Mouse (Mus musculus): ENCODE results near the gene Gab2. TPM values are rescaled to one million over a fixed set of nuclear protein-coding genes. Genes with fewer than 3 reads are reported as not detected.

Gab2 gene
- polyA plus RNA-seq, 1 experiment from 2014 or later: 10.6 TPM

DNA sequence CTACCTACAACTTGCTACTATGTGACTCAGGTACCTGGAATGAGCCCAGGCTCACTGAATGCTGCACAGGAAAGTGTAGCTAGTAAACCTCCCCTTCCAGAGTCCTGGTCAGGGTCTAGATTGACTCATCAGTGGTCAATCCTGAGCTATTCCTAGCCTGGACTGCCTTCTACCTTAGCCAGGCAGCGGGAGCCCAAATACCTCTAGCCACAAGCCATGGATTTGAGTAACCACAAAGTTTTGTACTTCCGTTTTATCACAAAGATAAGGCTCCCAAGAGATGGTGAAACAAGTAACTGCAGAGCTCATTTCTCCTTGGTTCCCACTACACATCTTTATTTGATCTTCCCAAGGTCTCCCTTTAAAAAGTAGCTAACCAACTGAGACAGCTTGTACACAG lies 219.5 kb downstream of the Gab2 start:
- peaks cover 54% of the 10 kb centered on the region for H3K36me3 ChIP-seq
- no peaks in the 10 kb centered on the region for H3K27me3 ChIP-seq (ENCODE audit: insufficient read depth, poor library complexity, severe bottlenecking)
- WGBS: 95% methylated on average over 2 of the region's 2 CpGs
- no peak overlapping the region for H3K4me3 ChIP-seq
- no peak for DNase-seq (ENCODE audit: low spot score)
- no peak overlapping the region for H3K27ac ChIP-seq
- H3K4me1 ChIP-seq (replicated peaks): no peaks in the 10 kb centered on the region
- H3K9me3 ChIP-seq: no peaks in the 10 kb centered on the region

- 87% methylated on average over 8 of the region's 8 CpGs for WGBS
- peak; percentile 1 for DNase-seq (ENCODE audit: low spot score)
- Histone ChIP-seq H3K9me3 (no peaks in the 10 kb centered on the region), H3K4me1 (replicated peaks) (no peaks in the 10 kb centered on the region), H3K4me3 (no peak overlapping the region), H3K27me3 (ENCODE audit: insufficient read depth, poor library complexity, severe bottlenecking) (no peaks in the 10 kb centered on the region), H3K36me3 (peaks cover 58% of the 10 kb centered on the region), H3K27ac (no peak overlapping the region)
Observed at GRCm38 (mm10) chr7:97301321-97301720, 219.9 kb downstream of the Gab2 start.

DNA sequence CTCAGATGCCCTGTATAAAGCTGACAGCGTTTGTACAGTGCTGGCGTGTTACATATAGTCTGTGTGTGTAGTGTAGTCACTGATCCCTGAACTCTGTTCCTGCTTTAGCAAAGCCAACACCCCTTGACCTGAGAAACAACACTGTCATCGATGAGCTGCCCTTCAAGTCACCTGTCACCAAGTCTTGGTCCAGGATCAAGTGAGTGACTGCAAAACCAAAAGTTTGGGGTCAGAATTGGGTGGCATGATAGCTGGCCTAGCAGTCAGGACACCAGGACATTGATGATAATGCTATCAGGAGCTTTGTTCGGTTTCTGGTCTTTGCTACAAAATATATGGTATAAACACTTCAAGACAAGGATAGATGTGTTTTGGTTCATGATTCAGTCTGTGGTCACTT lies 220.9 kb downstream of the Gab2 start:
- H3K27ac ChIP-seq: no peak overlapping the region
- H3K36me3 ChIP-seq: peaks cover 67% of the 10 kb centered on the region
- no peaks in the 10 kb centered on the region for H3K4me1 ChIP-seq (replicated peaks)
- no peak overlapping the region for H3K4me3 ChIP-seq
- H3K27me3 ChIP-seq (ENCODE audit: insufficient read depth, poor library complexity, severe bottlenecking): no peaks in the 10 kb centered on the region
- DNase-seq (ENCODE audit: low spot score): no peak
- WGBS: 90% methylated on average over 4 of the region's 4 CpGs
- H3K9me3 ChIP-seq: no peaks in the 10 kb centered on the region

DNA sequence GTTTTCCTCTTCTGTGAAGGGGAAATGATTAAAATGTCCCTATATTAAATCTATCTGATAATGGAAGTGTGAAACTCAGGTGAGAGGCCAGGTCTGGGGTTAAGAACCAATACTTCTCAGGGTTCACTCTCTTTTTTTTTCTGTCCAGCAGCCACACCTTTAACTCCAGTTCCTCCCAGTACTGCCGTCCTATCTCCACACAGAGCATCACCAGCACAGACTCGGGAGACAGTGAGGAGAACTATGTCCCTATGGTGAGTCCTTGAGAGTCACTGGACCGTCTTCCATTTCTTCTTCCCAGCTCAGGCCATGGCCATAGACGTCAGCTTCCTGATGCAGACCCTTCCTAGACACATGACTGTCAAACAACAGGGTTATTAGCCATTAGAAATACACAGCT lies 221.5 kb downstream of the Gab2 start:
- Histone ChIP-seq H3K27me3 (ENCODE audit: insufficient read depth, poor library complexity, severe bottlenecking) (no peaks in the 10 kb centered on the region), H3K4me3 (no peak overlapping the region), H3K36me3 (peaks cover 72% of the 10 kb centered on the region), H3K4me1 (replicated peaks) (no peaks in the 10 kb centered on the region), H3K27ac (no peak overlapping the region), H3K9me3 (no peaks in the 10 kb centered on the region)
- WGBS: 85% methylated on average over 4 of the region's 4 CpGs
- no peak for DNase-seq (ENCODE audit: low spot score)

- no peaks in the 10 kb centered on the region for H3K27me3 ChIP-seq (ENCODE audit: insufficient read depth, poor library complexity, severe bottlenecking)
- H3K4me3 ChIP-seq: no peak overlapping the region
- H3K9me3 ChIP-seq: no peaks in the 10 kb centered on the region
- peaks cover 78% of the 10 kb centered on the region for H3K36me3 ChIP-seq
- no peaks in the 10 kb centered on the region for H3K4me1 ChIP-seq (replicated peaks)
- 72% methylated on average over 2 of the region's 2 CpGs for WGBS
- DNase-seq (ENCODE audit: low spot score): no peak
- H3K27ac ChIP-seq: no peak overlapping the region
Observed at GRCm38 (mm10) chr7:97303614-97304013, 222.2 kb downstream of the Gab2 start.

- Histone ChIP-seq H3K9me3 (no peaks in the 10 kb centered on the region), H3K27ac (no peak overlapping the region), H3K36me3 (peaks cover 82% of the 10 kb centered on the region), H3K27me3 (ENCODE audit: insufficient read depth, poor library complexity, severe bottlenecking) (no peaks in the 10 kb centered on the region), H3K4me3 (no peak overlapping the region), H3K4me1 (replicated peaks) (no peaks in the 10 kb centered on the region)
- no peak for DNase-seq (ENCODE audit: low spot score)
Observed at GRCm38 (mm10) chr7:97304471-97304870, 223.1 kb downstream of the Gab2 start.

DNA sequence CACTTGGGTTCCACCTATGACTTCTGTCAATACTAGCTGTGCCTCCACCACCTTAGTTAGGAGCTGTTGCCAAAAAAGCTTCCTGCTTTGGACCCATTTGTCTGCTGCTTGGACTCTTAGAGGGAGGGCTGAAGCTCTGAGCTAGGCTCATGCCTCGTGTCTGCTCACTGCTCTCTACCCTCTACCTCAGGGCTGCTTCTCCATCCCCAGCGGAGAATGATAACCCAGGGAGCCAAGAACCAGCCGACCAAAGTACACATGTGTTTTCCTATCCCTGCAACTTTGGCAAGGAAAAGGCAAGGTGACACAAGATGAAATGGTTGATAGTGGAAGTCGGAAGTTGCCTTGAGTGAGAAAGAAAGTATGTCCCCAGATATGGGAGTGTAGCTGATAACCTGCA lies 223.8 kb downstream of the Gab2 start:
- Histone ChIP-seq H3K27ac (no peak overlapping the region), H3K4me3 (no peak overlapping the region), H3K4me1 (replicated peaks) (no peaks in the 10 kb centered on the region), H3K36me3 (peaks cover 89% of the 10 kb centered on the region), H3K9me3 (no peaks in the 10 kb centered on the region), H3K27me3 (ENCODE audit: insufficient read depth, poor library complexity, severe bottlenecking) (no peaks in the 10 kb centered on the region)
- WGBS: 87% methylated on average over 4 of the region's 4 CpGs
- no peak for DNase-seq (ENCODE audit: low spot score)

DNA sequence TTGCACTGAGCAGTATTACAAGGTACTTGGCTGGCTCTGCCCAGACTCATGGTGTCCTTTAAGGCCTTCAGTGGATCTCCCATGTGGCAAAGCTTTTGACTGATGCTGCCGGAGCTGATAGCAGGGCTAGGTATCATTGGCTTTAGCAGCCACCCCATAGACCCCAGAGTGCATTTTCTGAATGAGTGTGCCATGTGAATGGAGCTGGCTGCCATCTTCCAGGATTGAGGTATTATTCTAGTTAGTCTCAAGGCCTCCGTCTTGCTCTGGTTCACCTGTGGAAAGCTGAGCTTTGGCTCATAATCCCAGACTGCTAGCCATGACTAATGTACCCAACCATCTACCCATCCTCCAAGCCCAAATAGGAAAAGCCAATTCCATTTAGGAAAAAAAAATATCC lies 225.4 kb downstream of the Gab2 start:
- Histone ChIP-seq H3K27me3 (ENCODE audit: insufficient read depth, poor library complexity, severe bottlenecking) (no peaks in the 10 kb centered on the region), H3K9me3 (no peaks in the 10 kb centered on the region), H3K4me3 (no peak overlapping the region), H3K4me1 (replicated peaks) (no peaks in the 10 kb centered on the region), H3K36me3 (peaks cover 95% of the 10 kb centered on the region), H3K27ac (no peak overlapping the region)
- peak; percentile 1 for DNase-seq (ENCODE audit: low spot score)
- WGBS: 93% methylated on average over 2 of the region's 2 CpGs

GRCm38 (mm10) chr7:97307546-97307945 lies 226.2 kb downstream of the Gab2 start:
- H3K27me3 ChIP-seq (ENCODE audit: insufficient read depth, poor library complexity, severe bottlenecking): no peaks in the 10 kb centered on the region
- WGBS: 85% methylated on average over 1 of the region's 1 CpGs
- H3K27ac ChIP-seq: no peak overlapping the region
- H3K9me3 ChIP-seq: no peaks in the 10 kb centered on the region
- no peak for DNase-seq (ENCODE audit: low spot score)
- peaks cover 95% of the 10 kb centered on the region for H3K36me3 ChIP-seq
- no peak overlapping the region for H3K4me3 ChIP-seq
- H3K4me1 ChIP-seq (replicated peaks): no peaks in the 10 kb centered on the region

- Histone ChIP-seq H3K27me3 (ENCODE audit: insufficient read depth, poor library complexity, severe bottlenecking) (no peaks in the 10 kb centered on the region), H3K4me1 (replicated peaks) (no peaks in the 10 kb centered on the region), H3K4me3 (no peak overlapping the region), H3K27ac (no peak overlapping the region), H3K9me3 (no peaks in the 10 kb centered on the region), H3K36me3 (peaks cover 87% of the 10 kb centered on the region)
- no peak for DNase-seq (ENCODE audit: low spot score)
- WGBS: 89% methylated on average over 4 of the region's 4 CpGs
Observed at GRCm38 (mm10) chr7:97309461-97310340, 228.3 kb downstream of the Gab2 start.

DNA sequence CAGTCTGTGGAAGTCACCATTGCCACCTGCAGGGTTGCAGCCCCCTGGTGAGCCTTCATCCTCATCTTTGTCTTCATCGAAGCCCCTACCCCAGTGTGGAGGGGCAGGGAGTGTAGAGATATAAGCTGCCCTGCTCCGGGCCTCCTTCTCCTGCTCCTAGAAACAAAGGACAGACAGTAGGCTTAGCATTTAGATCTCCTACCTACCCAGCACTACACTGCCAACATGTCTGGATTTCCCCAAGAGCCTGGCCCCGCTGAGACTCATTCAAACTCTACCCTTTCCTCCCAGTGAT lies 228.9 kb downstream of the Gab2 start:
- Histone ChIP-seq H3K4me1 (replicated peaks) (no peaks in the 10 kb centered on the region), H3K27ac (no peak overlapping the region), H3K36me3 (peaks cover 83% of the 10 kb centered on the region), H3K9me3 (no peaks in the 10 kb centered on the region), H3K4me3 (no peak overlapping the region), H3K27me3 (ENCODE audit: insufficient read depth, poor library complexity, severe bottlenecking) (no peaks in the 10 kb centered on the region)
- no peak for DNase-seq (ENCODE audit: low spot score)
- 89% methylated on average over 3 of the region's 3 CpGs for WGBS

DNA sequence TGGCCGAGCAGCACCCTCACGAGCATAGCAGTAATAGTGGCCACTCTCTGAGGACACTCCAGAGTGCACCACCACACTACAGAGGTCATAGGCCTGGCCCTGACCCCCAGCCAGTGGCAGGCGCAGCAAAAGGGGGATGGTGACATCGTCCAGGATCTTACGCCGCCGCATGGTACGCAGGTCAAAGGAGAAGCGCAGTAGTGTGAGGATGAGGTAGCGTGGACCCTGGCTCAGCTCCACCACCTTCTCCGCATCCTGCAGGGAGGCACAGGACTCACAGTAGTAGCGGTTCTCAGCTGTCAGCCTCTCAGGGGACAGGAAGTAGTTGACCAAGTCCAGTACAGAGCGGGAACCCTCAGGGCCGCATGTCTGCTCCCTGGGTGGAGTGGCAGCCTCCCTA lies 230.2 kb downstream of the Gab2 start:
- Histone ChIP-seq H3K27ac (no peak overlapping the region), H3K9me3 (no peaks in the 10 kb centered on the region), H3K4me1 (replicated peaks) (no peaks in the 10 kb centered on the region), H3K36me3 (peaks cover 73% of the 10 kb centered on the region), H3K27me3 (ENCODE audit: insufficient read depth, poor library complexity, severe bottlenecking) (no peaks in the 10 kb centered on the region), H3K4me3 (no peak overlapping the region)
- 93% methylated on average over 14 of the region's 14 CpGs for WGBS
- no peak for DNase-seq (ENCODE audit: low spot score)

DNA sequence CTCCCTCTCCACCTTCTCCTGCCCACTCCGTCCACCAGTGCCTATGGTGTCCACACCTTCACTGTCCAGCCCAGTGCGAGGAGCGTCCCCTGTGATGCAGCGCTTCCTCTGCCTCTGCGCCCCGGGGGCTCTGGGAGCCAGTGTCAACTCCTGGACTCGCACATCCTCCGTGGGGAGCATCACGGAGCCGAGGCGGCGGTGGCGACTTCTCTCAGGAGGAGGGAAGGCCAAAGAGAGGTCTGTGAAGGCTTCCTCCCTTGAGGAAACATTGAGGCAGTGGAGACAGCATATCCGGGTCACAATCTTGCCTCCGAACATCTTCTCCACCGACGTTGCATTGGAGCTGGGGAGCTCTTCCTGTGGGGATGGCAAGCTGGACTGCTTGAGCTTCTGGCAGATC lies 230.8 kb downstream of the Gab2 start:
- Histone ChIP-seq H3K27me3 (ENCODE audit: insufficient read depth, poor library complexity, severe bottlenecking) (no peaks in the 10 kb centered on the region), H3K36me3 (peaks cover 68% of the 10 kb centered on the region), H3K27ac (no peak overlapping the region), H3K9me3 (no peaks in the 10 kb centered on the region), H3K4me1 (replicated peaks) (no peaks in the 10 kb centered on the region), H3K4me3 (no peak overlapping the region)
- WGBS: 90% methylated on average over 17 of the region's 17 CpGs
- no peak for DNase-seq (ENCODE audit: low spot score)

DNA sequence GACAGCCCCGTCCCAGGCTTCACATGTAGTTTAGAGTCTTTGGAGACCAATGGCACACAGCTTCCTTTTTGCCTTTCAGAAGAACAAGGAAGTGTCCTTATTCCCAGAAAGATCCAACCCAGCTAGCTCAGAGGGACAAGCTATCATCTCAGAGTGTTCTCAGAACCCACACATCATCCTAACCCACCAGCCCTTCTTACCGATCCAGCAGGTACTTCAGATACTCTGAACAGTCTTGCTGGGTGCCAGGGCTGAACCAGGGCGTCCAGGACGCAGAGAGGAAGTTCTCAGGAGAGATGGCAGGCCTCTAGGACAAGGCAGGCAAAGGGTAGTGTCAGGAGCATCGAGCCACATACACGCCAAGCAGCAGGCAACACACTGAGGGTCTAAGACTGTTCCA lies 231.5 kb downstream of the Gab2 start:
- Histone ChIP-seq H3K4me1 (replicated peaks) (no peaks in the 10 kb centered on the region), H3K27ac (no peak overlapping the region), H3K9me3 (no peaks in the 10 kb centered on the region), H3K27me3 (ENCODE audit: insufficient read depth, poor library complexity, severe bottlenecking) (no peaks in the 10 kb centered on the region), H3K4me3 (no peak overlapping the region), H3K36me3 (peaks cover 63% of the 10 kb centered on the region)
- no peak for DNase-seq (ENCODE audit: low spot score)
- WGBS: 91% methylated on average over 6 of the region's 6 CpGs

Measured in hindbrain, embryonic 10.5 days (tissue).